Mouse (Mus musculus): ENCODE measurements around the gene Camkmt.

Camkmt gene

GRCm38 (mm10) chr17:85091762-85092161 is 1.4 kb downstream of the Camkmt start:
- DNase-seq: no peak

DNA sequence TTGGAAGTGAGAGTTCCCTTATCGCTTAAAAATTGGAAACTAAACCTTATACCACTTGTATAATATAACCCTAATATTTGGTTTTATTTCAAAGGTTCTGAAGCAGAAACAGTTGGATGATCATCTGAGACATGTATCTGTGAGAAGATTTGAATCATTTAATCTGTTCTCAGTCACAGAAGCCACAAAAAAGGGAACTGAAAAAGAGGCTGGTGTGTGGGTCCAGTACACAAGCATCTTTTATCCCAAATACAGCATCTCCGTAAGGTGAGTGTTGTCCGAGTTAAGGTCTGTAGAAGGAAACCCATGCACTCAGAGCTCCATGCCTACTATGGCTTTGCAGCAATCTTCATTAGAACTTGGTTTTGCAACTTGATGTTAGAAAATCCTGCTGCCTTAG is 6.0 kb downstream of the Camkmt start:
- DNase-seq: no peak

DNA sequence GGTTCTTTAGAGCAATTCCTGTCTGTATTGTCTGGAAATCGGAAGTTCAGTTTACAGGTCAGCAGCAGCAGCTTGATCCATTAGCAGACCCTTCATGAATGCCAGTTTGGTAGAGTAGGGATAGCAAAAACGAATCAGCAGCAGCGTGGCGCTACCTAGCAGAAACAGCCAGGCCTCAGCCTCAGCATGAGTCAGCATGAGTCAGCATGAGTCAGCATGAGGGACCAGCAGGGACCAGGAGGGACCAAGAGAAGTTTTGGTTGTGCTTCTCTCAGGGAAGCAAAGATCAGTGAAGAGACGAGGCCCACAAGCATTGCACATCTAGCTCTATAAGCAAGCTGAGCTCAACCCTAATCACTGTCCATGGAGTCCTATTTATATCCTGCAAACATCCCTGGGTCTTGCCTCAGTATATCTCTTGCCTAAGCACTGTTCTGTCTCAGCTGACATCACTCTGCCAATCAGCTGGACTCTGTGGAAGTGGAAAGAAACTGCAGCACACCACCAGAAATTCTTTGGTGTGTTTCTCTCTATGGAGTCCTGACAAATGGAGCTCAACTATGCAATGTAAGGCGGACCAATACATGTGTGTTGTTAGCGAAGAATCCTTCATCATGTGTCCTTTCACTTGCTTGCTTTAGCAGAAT is 8.4 kb downstream of the Camkmt start:
- no peak for DNase-seq

DNA sequence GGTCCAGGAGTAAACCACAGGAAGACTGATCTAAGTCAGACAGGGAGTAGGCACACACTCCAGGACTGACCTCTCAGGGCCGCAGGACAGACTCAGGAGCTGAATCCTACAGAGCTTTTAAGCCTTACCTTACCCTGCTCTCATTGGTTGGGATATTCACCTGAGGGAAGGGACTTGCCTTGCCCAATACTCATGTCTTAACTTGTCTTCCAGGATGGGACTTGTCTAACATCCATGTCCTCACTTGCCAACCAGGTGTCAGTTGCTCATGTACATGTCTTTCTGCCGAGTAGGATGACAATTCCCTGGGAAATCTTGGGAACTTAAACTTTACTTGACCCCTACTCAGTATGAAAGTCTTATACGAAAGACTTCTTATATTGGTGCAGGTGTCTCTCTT is 9.9 kb downstream of the Camkmt start:
- no peak for DNase-seq

- DNase-seq: no peak
These were observed 11.4 kb downstream of the Camkmt start for GRCm38 (mm10) chr17:85101751-85102150.

DNA sequence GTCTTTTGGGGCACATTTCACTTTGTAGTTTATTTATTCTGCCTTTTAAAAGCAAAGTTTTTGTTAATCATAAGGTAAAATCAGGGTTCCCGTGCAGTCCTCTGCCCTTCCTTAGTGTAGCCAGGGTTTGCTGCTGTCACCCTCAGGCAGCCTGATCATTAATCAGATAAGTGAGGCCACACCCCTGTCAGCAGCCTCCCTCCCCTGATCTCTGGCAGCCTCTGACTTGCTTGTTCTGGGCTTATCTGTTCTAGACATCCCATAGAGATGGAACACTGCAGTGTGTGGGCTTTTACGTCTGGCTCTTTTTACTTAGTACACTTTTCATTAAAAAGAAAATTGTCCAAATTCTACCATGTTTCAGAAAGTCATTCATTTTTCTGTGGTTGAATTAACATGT is 13.0 kb downstream of the Camkmt start:
- DNase-seq: no peak

DNA sequence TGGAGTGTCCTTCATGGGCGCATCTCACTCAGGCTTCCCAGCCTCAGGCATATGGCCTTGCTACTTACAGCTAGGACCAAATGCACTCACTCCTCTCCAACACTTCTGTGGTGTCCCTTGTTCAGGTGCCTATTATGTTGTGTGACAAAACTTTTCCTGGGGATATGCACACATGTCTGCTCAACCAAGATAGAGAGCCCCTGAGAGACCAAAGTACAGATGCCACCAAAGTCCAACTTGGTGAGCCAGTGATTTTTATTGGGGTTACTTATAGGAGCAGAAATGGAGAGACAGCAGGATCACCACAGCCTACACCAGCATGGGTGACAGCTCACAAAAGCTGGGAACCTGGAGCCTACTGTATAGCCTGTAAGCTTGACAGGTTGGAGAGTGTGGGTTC is 20.3 kb downstream of the Camkmt start:
- no peak for DNase-seq

GRCm38 (mm10) chr17:85113441-85113840 is 23.1 kb downstream of the Camkmt start:
- no peak for DNase-seq

GRCm38 (mm10) chr17:85116643-85117042 is 26.3 kb downstream of the Camkmt start:
- DNase-seq: peak; percentile 58

GRCm38 (mm10) chr17:85138393-85138792 is 48.0 kb downstream of the Camkmt start:
- DNase-seq: no peak

- DNase-seq: no peak
These were observed 51.3 kb downstream of the Camkmt start for GRCm38 (mm10) chr17:85141621-85142020.

- no peak for DNase-seq
These were observed 52.3 kb downstream of the Camkmt start for GRCm38 (mm10) chr17:85142495-85143111.

- no peak for DNase-seq
These were observed 53.8 kb downstream of the Camkmt start for GRCm38 (mm10) chr17:85144141-85144540.

- DNase-seq: no peak
These were observed 58.0 kb downstream of the Camkmt start for GRCm38 (mm10) chr17:85148348-85148747.

- DNase-seq: no peak
These were observed 58.9 kb downstream of the Camkmt start for GRCm38 (mm10) chr17:85149211-85149738.

DNA sequence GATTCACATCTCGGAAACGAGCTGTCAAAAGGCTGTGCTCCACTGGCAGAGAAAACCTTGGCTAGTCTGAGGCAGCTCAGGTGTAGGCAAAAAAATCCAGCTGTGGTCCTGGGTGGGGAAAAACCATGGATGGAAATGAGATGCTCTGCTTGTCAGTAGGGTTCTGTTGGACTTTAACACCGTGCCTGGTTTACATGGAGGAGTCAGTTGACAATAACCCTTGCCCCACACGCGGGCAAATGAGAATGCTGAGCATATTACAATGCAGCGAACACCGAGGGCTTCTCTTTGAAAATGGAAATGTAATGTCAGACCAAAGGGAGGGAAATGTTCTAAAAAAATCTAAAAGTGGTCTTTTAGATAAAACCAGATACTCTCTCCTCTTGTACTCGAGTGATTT is 60.9 kb downstream of the Camkmt start:
- DNase-seq: peak; percentile 7

GRCm38 (mm10) chr17:85158202-85158601 is 67.8 kb downstream of the Camkmt start:
- DNase-seq: no peak

- no peak for DNase-seq
These were observed 69.2 kb downstream of the Camkmt start for GRCm38 (mm10) chr17:85159526-85159925.

- no peak for DNase-seq
These were observed 70.4 kb downstream of the Camkmt start for GRCm38 (mm10) chr17:85160786-85161185.

DNA sequence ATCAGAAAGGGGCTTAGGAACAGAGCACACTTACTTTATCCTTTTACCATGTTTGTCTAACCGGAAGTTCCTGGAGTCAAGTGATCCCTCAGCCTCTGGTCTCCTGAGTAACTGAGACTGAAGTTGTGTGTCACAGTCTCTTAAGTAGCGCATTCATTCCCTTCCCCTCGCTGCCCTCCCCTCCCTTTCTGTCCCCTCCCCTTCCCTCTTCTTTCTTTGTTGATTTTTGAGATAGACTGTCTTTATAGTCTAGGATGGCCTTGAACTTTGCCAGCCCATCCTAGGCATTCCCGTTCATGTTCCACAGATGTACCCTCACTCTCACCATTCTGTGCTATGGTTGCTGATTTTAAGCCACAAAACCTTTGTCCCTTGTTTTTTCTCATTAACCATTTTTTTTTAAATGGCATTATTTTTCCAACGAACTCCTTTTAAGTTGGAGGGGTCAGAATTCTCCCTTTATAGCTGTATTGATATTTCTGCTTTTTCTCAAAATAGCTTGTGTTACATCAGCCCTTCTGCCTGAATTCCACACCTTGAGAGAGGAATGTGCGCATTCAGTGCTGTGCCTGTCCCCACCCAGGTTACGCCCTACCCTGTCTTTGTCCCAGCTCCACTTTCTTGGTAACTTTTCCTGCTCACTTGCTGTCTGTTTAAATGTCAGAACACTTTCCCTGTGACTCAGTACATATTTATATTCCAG is 72.4 kb downstream of the Camkmt start:
- no peak for DNase-seq

DNA sequence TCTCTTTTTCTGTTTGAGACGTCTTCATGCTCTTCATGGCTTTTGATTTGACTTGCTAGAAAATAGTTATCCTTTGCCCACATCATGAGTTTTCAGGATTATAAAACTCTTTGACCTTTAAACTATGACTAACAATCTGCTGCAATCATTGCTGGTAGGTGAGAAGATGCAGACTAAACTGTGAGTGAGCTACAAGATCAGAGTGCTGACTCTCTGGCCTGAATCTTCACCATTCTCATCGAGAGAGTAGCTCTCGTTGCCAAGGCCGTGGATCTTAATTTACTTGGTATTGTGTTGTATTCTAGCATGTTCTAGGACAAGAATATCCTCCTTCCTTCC is 72.9 kb downstream of the Camkmt start:
- no peak for DNase-seq

DNA sequence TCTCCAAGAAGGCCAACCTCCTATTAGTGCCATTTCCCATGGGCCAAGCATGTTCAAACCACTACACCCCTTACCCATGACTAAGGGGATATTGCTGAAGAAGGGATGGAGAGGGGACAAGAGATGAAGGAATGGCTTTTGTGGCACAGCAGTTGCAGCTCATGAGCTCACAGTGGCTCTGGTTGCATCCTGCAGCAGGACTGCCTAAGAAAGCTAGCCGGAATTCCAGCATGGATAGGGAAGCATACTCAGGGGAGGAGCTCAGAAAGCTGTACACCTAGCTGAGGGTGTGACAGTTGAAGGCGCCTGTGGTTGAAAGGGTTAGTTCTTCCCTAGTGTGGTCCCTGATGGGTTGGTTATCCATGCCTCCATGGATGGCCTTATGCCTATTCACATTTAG is 78.4 kb downstream of the Camkmt start:
- DNase-seq: no peak

- no peak for DNase-seq
These were observed 80.3 kb downstream of the Camkmt start for GRCm38 (mm10) chr17:85170541-85171255.

DNA sequence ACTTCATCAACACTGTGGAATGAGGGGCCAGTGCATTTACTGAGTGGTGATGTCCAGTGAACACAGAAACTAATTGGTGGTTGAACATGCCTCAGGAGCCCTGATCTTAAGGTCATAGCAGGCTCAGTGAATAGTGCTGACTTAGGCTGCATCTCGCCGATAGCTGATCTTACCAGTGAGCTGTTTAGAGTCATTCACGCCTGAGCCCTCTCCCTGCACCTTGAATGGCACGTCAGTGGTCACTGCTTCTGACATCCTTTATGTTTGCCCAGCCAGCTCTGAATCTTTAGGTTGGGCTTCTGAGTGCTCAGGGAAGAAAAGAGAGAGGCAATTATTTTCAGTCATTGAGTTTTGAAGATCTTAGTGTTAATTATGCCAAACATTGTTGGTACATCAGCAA is 81.6 kb downstream of the Camkmt start:
- DNase-seq: no peak

Data from kidney, postnatal 14 days (tissue).